Mouse (Mus musculus): ENCODE results near the gene Nos1. TPM values are rescaled to one million over a fixed set of nuclear protein-coding genes. Genes with fewer than 3 reads are reported as not detected.

The Nos1 gene
- total and polyA plus RNA-seq, 2 experiments from 2014 or later, result 3.1 to 10.7 TPM

GRCm38 (mm10) chr5:117888946-117889345 is 108.1 kb downstream of the Nos1 start:
- no peaks in the 10 kb centered on the region for H3K9me3 ChIP-seq (ENCODE audit: low read length)
- H3K27me3 ChIP-seq (ENCODE audit: insufficient read depth, low read length), result no peaks in the 10 kb centered on the region
- 47% methylated on average over 6 of the region's 6 CpGs for WGBS
- no peaks in the 10 kb centered on the region for H3K36me3 ChIP-seq (ENCODE audit: insufficient read depth, low read length)
- H3K27ac ChIP-seq, result peak overlapping the region; percentile 16; the same call in 1 of the 2 replicates
- no peak for DNase-seq (ENCODE audit: low spot score)
- H3K4me2 ChIP-seq (ENCODE audit: low read depth, low read length), result no peak overlapping the region
- no peaks in the 10 kb centered on the region for H3K4me1 ChIP-seq (ENCODE audit: insufficient read depth, low read length)
- no peak for ATAC-seq
- H3K4me3 ChIP-seq (ENCODE audit: low read length), result no peak overlapping the region
- TF ChIP-seq CTCF (IDR thresholded peaks at IDR 0.05; ENCODE audit: low read depth), result no peak
- H3K9ac ChIP-seq (replicated peaks; ENCODE audit: low read length), result no peak overlapping the region

GRCm38 (mm10) chr5:117889571-117889970 is 108.7 kb downstream of the Nos1 start:
- no peaks in the 10 kb centered on the region for H3K27me3 ChIP-seq (ENCODE audit: insufficient read depth, low read length)
- no peaks in the 10 kb centered on the region for H3K9me3 ChIP-seq (ENCODE audit: low read length)
- ATAC-seq (no peak), DNase-seq (ENCODE audit: low spot score) (peak; percentile 35)
- H3K36me3 ChIP-seq (ENCODE audit: insufficient read depth, low read length), result no peaks in the 10 kb centered on the region
- no peak overlapping the region for H3K4me3 ChIP-seq (ENCODE audit: low read length)
- H3K27ac ChIP-seq, result peak overlapping the region; percentile 16; the same call in 1 of the 2 replicates
- no peaks in the 10 kb centered on the region for H3K4me1 ChIP-seq (ENCODE audit: insufficient read depth, low read length)
- no peak overlapping the region for H3K4me2 ChIP-seq (ENCODE audit: low read depth, low read length)
- no peak for TF ChIP-seq CTCF (IDR thresholded peaks at IDR 0.05; ENCODE audit: low read depth)
- H3K9ac ChIP-seq (replicated peaks; ENCODE audit: low read length), result no peak overlapping the region
- WGBS, result 47% methylated on average over 8 of the region's 8 CpGs

GRCm38 (mm10) chr5:117890871-117891270 is 110.0 kb downstream of the Nos1 start:
- no peak for DNase-seq (ENCODE audit: low spot score)
- Histone ChIP-seq H3K27me3 (ENCODE audit: insufficient read depth, low read length) (no peaks in the 10 kb centered on the region), H3K4me2 (ENCODE audit: low read depth, low read length) (no peak overlapping the region), H3K27ac (no peak overlapping the region), H3K4me1 (ENCODE audit: insufficient read depth, low read length) (no peaks in the 10 kb centered on the region), H3K36me3 (ENCODE audit: insufficient read depth, low read length) (no peaks in the 10 kb centered on the region), H3K4me3 (ENCODE audit: low read length) (no peak overlapping the region), H3K9ac (replicated peaks; ENCODE audit: low read length) (no peak overlapping the region), H3K9me3 (ENCODE audit: low read length) (no peaks in the 10 kb centered on the region)
- no peak for TF ChIP-seq CTCF (IDR thresholded peaks at IDR 0.05; ENCODE audit: low read depth)
- 66% methylated on average over 8 of the region's 8 CpGs for WGBS
- no peak for ATAC-seq

- Histone ChIP-seq H3K27ac (no peak overlapping the region), H3K4me2 (ENCODE audit: low read depth, low read length) (no peak overlapping the region), H3K36me3 (ENCODE audit: insufficient read depth, low read length) (no peaks in the 10 kb centered on the region), H3K9ac (replicated peaks; ENCODE audit: low read length) (no peak overlapping the region), H3K4me3 (ENCODE audit: low read length) (no peak overlapping the region), H3K4me1 (ENCODE audit: insufficient read depth, low read length) (no peaks in the 10 kb centered on the region), H3K9me3 (ENCODE audit: low read length) (no peaks in the 10 kb centered on the region), H3K27me3 (ENCODE audit: insufficient read depth, low read length) (no peaks in the 10 kb centered on the region)
- DNase-seq (ENCODE audit: low spot score) (no peak), ATAC-seq (no peak)
- TF ChIP-seq CTCF (IDR thresholded peaks at IDR 0.05; ENCODE audit: low read depth), result no peak
- 78% methylated on average over 5 of the region's 5 CpGs for WGBS
Measured at GRCm38 (mm10) chr5:117891545-117891944, 110.7 kb downstream of the Nos1 start.

- WGBS, result 90% methylated on average over 5 of the region's 5 CpGs
- Histone ChIP-seq H3K27me3 (ENCODE audit: insufficient read depth, low read length) (no peaks in the 10 kb centered on the region), H3K36me3 (ENCODE audit: insufficient read depth, low read length) (no peaks in the 10 kb centered on the region), H3K4me2 (ENCODE audit: low read depth, low read length) (no peak overlapping the region), H3K4me3 (ENCODE audit: low read length) (no peak overlapping the region), H3K9ac (replicated peaks; ENCODE audit: low read length) (no peak overlapping the region), H3K27ac (no peak overlapping the region), H3K9me3 (ENCODE audit: low read length) (no peaks in the 10 kb centered on the region), H3K4me1 (ENCODE audit: insufficient read depth, low read length) (no peaks in the 10 kb centered on the region)
- ATAC-seq (no peak), DNase-seq (ENCODE audit: low spot score) (no peak)
- TF ChIP-seq CTCF (IDR thresholded peaks at IDR 0.05; ENCODE audit: low read depth), result no peak
Measured at GRCm38 (mm10) chr5:117894050-117894449, 113.2 kb downstream of the Nos1 start.

- whole genome bisulfite sequencing, result 15% methylated on average over 9 of the region's 9 CpGs
- no peaks in the 10 kb centered on the region for H3K9me3 ChIP-seq (ENCODE audit: low read length)
- no peak for TF ChIP-seq CTCF (IDR thresholded peaks at IDR 0.05; ENCODE audit: low read depth)
- DNase-seq (ENCODE audit: low spot score), result peak; percentile 35
- ATAC-seq, result no peak
- H3K4me1 ChIP-seq (ENCODE audit: insufficient read depth, low read length), result peaks cover 7% of the 10 kb centered on the region
- H3K27me3 ChIP-seq (ENCODE audit: insufficient read depth, low read length), result no peaks in the 10 kb centered on the region
- no peak overlapping the region for H3K27ac ChIP-seq
- no peak overlapping the region for H3K4me2 ChIP-seq (ENCODE audit: low read depth, low read length)
- no peaks in the 10 kb centered on the region for H3K36me3 ChIP-seq (ENCODE audit: insufficient read depth, low read length)
- H3K9ac ChIP-seq (replicated peaks; ENCODE audit: low read length), result no peak overlapping the region
- no peak overlapping the region for H3K4me3 ChIP-seq (ENCODE audit: low read length)
Measured at GRCm38 (mm10) chr5:117898055-117898806, 117.4 kb downstream of the Nos1 start.

GRCm38 (mm10) chr5:117899361-117899760 is 118.5 kb downstream of the Nos1 start:
- H3K4me2 ChIP-seq (ENCODE audit: low read depth, low read length), result no peak overlapping the region
- H3K36me3 ChIP-seq (ENCODE audit: insufficient read depth, low read length), result no peaks in the 10 kb centered on the region
- no peak overlapping the region for H3K4me3 ChIP-seq (ENCODE audit: low read length)
- no peak overlapping the region for H3K27ac ChIP-seq
- H3K27me3 ChIP-seq (ENCODE audit: insufficient read depth, low read length), result no peaks in the 10 kb centered on the region
- no peak for TF ChIP-seq CTCF (IDR thresholded peaks at IDR 0.05; ENCODE audit: low read depth)
- ATAC-seq, result no peak
- DNase-seq (ENCODE audit: low spot score), result no peak
- no peak overlapping the region for H3K9ac ChIP-seq (replicated peaks; ENCODE audit: low read length)
- 70% methylated on average over 10 of the region's 10 CpGs for WGBS
- H3K9me3 ChIP-seq (ENCODE audit: low read length), result no peaks in the 10 kb centered on the region
- H3K4me1 ChIP-seq (ENCODE audit: insufficient read depth, low read length), result peaks cover 7% of the 10 kb centered on the region
